10 mouse cellular contexts compared by ENCODE assay signal in genomic region chr17:27181666-27182065, GRCm38 (mm10). TPM values are rescaled to one million over a fixed set of nuclear protein-coding genes. Genes with fewer than 3 reads are reported as not detected.
DNase-seq lines count a peak whose midpoint lies in the region; ATAC-seq lines count a peak whose summit lies in the region.
"Had no signal": no experiment of that assay in that cellular context is flagged by ENCODE, and none has a peak within 500 bp of the region (broad histone marks: within the 10 kb centered on the region; RNA-seq: fewer than 3 reads in every experiment).

No protein-coding gene starts in this region.

- peak; percentile 48; the same call in 1 of the 2 replicates for ATAC-seq in stomach, embryonic 15.5 days (ENCODE audit: insufficient read depth, low FRiP score, low read depth)

- no peak overlapping the region for H3K4me3 ChIP-seq in limb, embryonic 10.5 days
- H3K4me3 ChIP-seq in stomach, embryonic 15.5 days (replicated peaks), result no peak overlapping the region
- H3K4me3 ChIP-seq: liver, embryonic 13.5 days had no signal

- no peaks in the 10 kb centered on the region for H3K36me3 ChIP-seq in limb, embryonic 10.5 days
- H3K36me3 ChIP-seq in stomach, embryonic 15.5 days, result no peaks in the 10 kb centered on the region
- H3K36me3 ChIP-seq: liver, embryonic 13.5 days had no signal

- H3K27me3 ChIP-seq in limb, embryonic 10.5 days (ENCODE audit: low read depth, poor library complexity, severe bottlenecking), result peaks cover 4% of the 10 kb centered on the region; the same call in 1 of the 2 replicates
- H3K27me3 ChIP-seq in stomach, embryonic 15.5 days (replicated peaks), result no peaks in the 10 kb centered on the region

- H3K4me2 ChIP-seq in stomach, embryonic 15.5 days, result no peak overlapping the region
- H3K4me2 ChIP-seq: liver, embryonic 13.5 days had no signal

- H3K27ac ChIP-seq in limb, embryonic 10.5 days, result 0 out of 2 replicates have a peak overlapping the region, but pooled peaks have one; percentile 5
- H3K27ac ChIP-seq in stomach, embryonic 15.5 days, result no peak overlapping the region
- H3K27ac ChIP-seq: liver, embryonic 13.5 days had no signal

- intact Hi-C loops in left cerebral cortex, postnatal 4 days (cut with DNase I), result no loop called here

- peak; percentile 58 for DNase-seq in adrenal gland, postnatal 14 days
- no peak for DNase-seq in adrenal gland, postnatal 4 days (ENCODE audit: low spot score in 2 of 2)
- peak; percentile 20 for DNase-seq in retina, postnatal 1 day
- no peak for DNase-seq in retina, embryonic 14.5 days (ENCODE audit: low spot score)
- no peak for DNase-seq in limb, embryonic 10.5 days (ENCODE audit: low spot score)
- DNase-seq in left cerebral cortex, postnatal 4 days, result no peak
- DNase-seq in Muller cell, postnatal 12 days (ENCODE audit: inconsistent ontology term), result no peak
- DNase-seq: B cell, adult 2 months; liver, embryonic 13.5 days had no signal

- peaks cover 14% of the 10 kb centered on the region for H3K4me1 ChIP-seq in limb, embryonic 10.5 days
- no peaks in the 10 kb centered on the region for H3K4me1 ChIP-seq in stomach, embryonic 15.5 days

- WGBS in limb, embryonic 10.5 days, result 28% methylated on average over 3 of the region's 3 CpGs
- WGBS in stomach, embryonic 15.5 days, result 23% methylated on average over 3 of the region's 3 CpGs

- H3K9ac ChIP-seq in stomach, embryonic 15.5 days, result no peak overlapping the region
- H3K9ac ChIP-seq: liver, embryonic 13.5 days had no signal

- no peaks in the 10 kb centered on the region for H3K9me3 ChIP-seq in limb, embryonic 10.5 days (replicated peaks)
- H3K9me3 ChIP-seq in stomach, embryonic 15.5 days, result no peaks in the 10 kb centered on the region

RNA-seq across cellular contexts. Expression of gene Ip6k3, which starts 14.1 kb away (rescaled TPM):
- 0.53 and 0.56 TPM in 2 replicates for total RNA-seq in adrenal gland, postnatal 14 days (2021)
- 1 to 10 TPM; 1.1 to 2.3 TPM for total RNA-seq in adrenal gland, postnatal 4 days (2021)
- not detected in 2 replicates for polyA plus RNA-seq in limb, embryonic 10.5 days (2016; fragmentation: Nextera tagmentation; extraction: Ambion mirVana)
- 0.18 and 0.21 TPM in 2 replicates for polyA plus RNA-seq in stomach, embryonic 15.5 days (2015; fragmentation: Nextera tagmentation; extraction: Ambion mirVana)
- total RNA-seq in left cerebral cortex, postnatal 4 days (2021), result not detected

RNA-seq across cellular contexts. Expression of gene Lemd2, which starts 22.6 kb away (rescaled TPM):
- total RNA-seq in adrenal gland, postnatal 14 days (2021), result 49.6 and 54.7 TPM in 2 replicates
- 10 to 100 TPM; 69.1 to 73.3 TPM for total RNA-seq in adrenal gland, postnatal 4 days (2021)
- polyA plus RNA-seq in limb, embryonic 10.5 days (2016; fragmentation: Nextera tagmentation; extraction: Ambion mirVana), result 17.9 and 20.2 TPM in 2 replicates
- polyA plus RNA-seq in stomach, embryonic 15.5 days (2015; fragmentation: Nextera tagmentation; extraction: Ambion mirVana), result 12.7 and 14.7 TPM in 2 replicates
- total RNA-seq in left cerebral cortex, postnatal 4 days (2021), result 10 to 100 TPM; 64.7 to 67.8 TPM

RNA-seq across cellular contexts. Expression of gene Uqcc2, which starts 48.0 kb away (rescaled TPM):
- 162 and 182 TPM in 2 replicates for total RNA-seq in adrenal gland, postnatal 14 days (2021)
- 100 to 1,000 TPM; 128 to 138 TPM for total RNA-seq in adrenal gland, postnatal 4 days (2021)
- polyA plus RNA-seq in limb, embryonic 10.5 days (2016; fragmentation: Nextera tagmentation; extraction: Ambion mirVana), result 400 and 433 TPM in 2 replicates
- polyA plus RNA-seq in stomach, embryonic 15.5 days (2015; fragmentation: Nextera tagmentation; extraction: Ambion mirVana), result 267 and 309 TPM in 2 replicates
- total RNA-seq in left cerebral cortex, postnatal 4 days (2021), result 100 to 1,000 TPM; 170 to 186 TPM

Comparison
In these comparisons a context has a peak if more than half of its experiments do, and no peak if none do; other contexts are left out.
1. DNase-seq: peak in adrenal gland, postnatal 14 days (single experiment) and retina, postnatal 1 day (single experiment); none in adrenal gland, postnatal 4 days (0 of 2), retina, embryonic 14.5 days (single experiment), limb, embryonic 10.5 days (single experiment), left cerebral cortex, postnatal 4 days (single experiment) and Muller cell, postnatal 12 days (single experiment).